Mouse (Mus musculus) myocyte (in vitro differentiated cells): ENCODE results near the gene Cd200r4. TPM values are rescaled to one million over a fixed set of nuclear protein-coding genes. Genes with fewer than 3 reads are reported as not detected.

ENCODE experiments used
- H3K27me3 ChIP-seq: one replicate; pipeline ENCODE4 v1.6.1; 2011; ENCODE audit not compliant: control insufficient read depth, insufficient read depth, insufficient read length
- H3K36me3 ChIP-seq: one replicate; pipeline ENCODE4 v1.6.1; 2011; ENCODE audit not compliant: control insufficient read depth, insufficient read depth
- H3K4me2 ChIP-seq: one replicate; pipeline ENCODE4 v1.6.1; 2011; ENCODE audit warnings: low read depth, control low read depth
- H3K4me3 ChIP-seq: one replicate; pipeline ENCODE4 v1.5.1; 2011; ENCODE audit warnings: mild to moderate bottlenecking, control low read depth, moderate library complexity
- H3K79me2 ChIP-seq: one replicate; pipeline ENCODE4 v1.6.1; 2011; ENCODE audit not compliant: control insufficient read depth, insufficient read depth
- H3ac ChIP-seq: one replicate; pipeline ENCODE4 v1.6.1; 2011; ENCODE audit not compliant: control insufficient read depth, insufficient read length
- CEBPB ChIP-seq: IDR thresholded peaks from 2 replicates; pipeline ENCODE4 v1.6.1; 2011; ENCODE audit warnings: mild to moderate bottlenecking, moderate library complexity; ENCODE audit not compliant: poor library complexity, insufficient read depth, severe bottlenecking
- E2F4 ChIP-seq: IDR thresholded peaks from one replicate; pipeline ENCODE4 v1.6.1; 2011; ENCODE audit warnings: mild to moderate bottlenecking, control low read depth, moderate library complexity; ENCODE audit not compliant: insufficient read depth
- MAX ChIP-seq: IDR thresholded peaks from one replicate; pipeline ENCODE4 v1.6.1; 2011; ENCODE audit warnings: low read depth, mild to moderate bottlenecking, control low read depth
- MYOD1 ChIP-seq, 3 experiments: IDR thresholded peaks; one replicate each; pipeline ENCODE4 v1.6.1; 2011; ENCODE audit warnings: control low read depth in 2 of 3, low read depth in 2 of 3, mild to moderate bottlenecking in 2 of 3, moderate library complexity in 1 of 3; ENCODE audit not compliant: insufficient read length in 2 of 3, control insufficient read depth in 1 of 3
- MYOG ChIP-seq, 3 experiments: IDR thresholded peaks; one replicate each; pipeline ENCODE4 v1.6.1; 2011; ENCODE audit warnings: control low read depth in 2 of 3, low read depth in 2 of 3, mild to moderate bottlenecking in 2 of 3; ENCODE audit not compliant: insufficient read length in 2 of 3, control insufficient read depth in 1 of 3, insufficient read depth in 1 of 3
- POLR2A ChIP-seq: IDR thresholded peaks from one replicate; pipeline ENCODE4 v1.6.1; 2011; ENCODE audit warnings: low read depth, mild to moderate bottlenecking, control low read depth, moderate library complexity; ENCODE audit not compliant: insufficient read length
- POLR2AphosphoS2 ChIP-seq: IDR thresholded peaks from one replicate; pipeline ENCODE4 v1.6.1; 2011; ENCODE audit warnings: low read depth, control low read depth; ENCODE audit not compliant: insufficient read length
- REST ChIP-seq: IDR thresholded peaks from one replicate; pipeline ENCODE4 v1.6.1; 2011; ENCODE audit warnings: mild to moderate bottlenecking, control low read depth, moderate library complexity; ENCODE audit not compliant: insufficient read depth, insufficient read length
- SRF ChIP-seq: IDR thresholded peaks from one replicate; pipeline ENCODE4 v1.6.1; 2011; ENCODE audit warnings: low read depth; ENCODE audit not compliant: control insufficient read depth, insufficient read length
- TCF12 ChIP-seq: IDR thresholded peaks from one replicate; pipeline ENCODE4 v1.6.1; 2011; ENCODE audit warnings: mild to moderate bottlenecking, control low read depth; ENCODE audit not compliant: poor library complexity, insufficient read depth, severe bottlenecking
- TCF3 ChIP-seq: IDR thresholded peaks from one replicate; pipeline ENCODE4 v1.6.1; 2011; ENCODE audit warnings: low read depth, control low read depth; ENCODE audit not compliant: insufficient read length
- USF1 ChIP-seq: IDR thresholded peaks from one replicate; pipeline ENCODE4 v1.6.1; 2011; ENCODE audit warnings: low read depth, mild to moderate bottlenecking, control low read depth, moderate library complexity
- polyA plus RNA-seq: library from polyadenylated mRNA; unstranded; fragments of >200 nt; fragmentation: generic; extraction: Trizol; gene quantifications from one replicate; pipeline ENCODE4 v1.2.1, GENCODE M21; 2012; ENCODE audit warnings: missing spikeins

Gene Cd200r4
- polyA plus RNA-seq, 1 experiment = 0.02 TPM

- Histone ChIP-seq H3K4me2 (no peak overlapping the region), H3K4me3 (no peak overlapping the region), H3ac (no peak overlapping the region), H3K36me3 (no peaks in the 10 kb centered on the region), H3K27me3 (no peaks in the 10 kb centered on the region), H3K79me2 (no peaks in the 10 kb centered on the region)
- TF ChIP-seq MYOD1 (IDR thresholded peaks at IDR 0.05; ENCODE audit: control insufficient read depth in 1 of 3, insufficient read length in 2 of 3, low read depth in 2 of 3) (no peak), E2F4 (no peak), MAX (no peak), POLR2AphosphoS2 (no peak), REST (no peak), CEBPB (no peak), MYOG (IDR thresholded peaks at IDR 0.05; ENCODE audit: control insufficient read depth in 1 of 3, insufficient read depth in 1 of 3, insufficient read length in 2 of 3, low read depth in 2 of 3) (no peak), POLR2A (no peak), USF1 (no peak)
These were observed 43.6 kb upstream of the Cd200r4 start for GRCm38 (mm10) chr16:44767967-44768366.

DNA sequence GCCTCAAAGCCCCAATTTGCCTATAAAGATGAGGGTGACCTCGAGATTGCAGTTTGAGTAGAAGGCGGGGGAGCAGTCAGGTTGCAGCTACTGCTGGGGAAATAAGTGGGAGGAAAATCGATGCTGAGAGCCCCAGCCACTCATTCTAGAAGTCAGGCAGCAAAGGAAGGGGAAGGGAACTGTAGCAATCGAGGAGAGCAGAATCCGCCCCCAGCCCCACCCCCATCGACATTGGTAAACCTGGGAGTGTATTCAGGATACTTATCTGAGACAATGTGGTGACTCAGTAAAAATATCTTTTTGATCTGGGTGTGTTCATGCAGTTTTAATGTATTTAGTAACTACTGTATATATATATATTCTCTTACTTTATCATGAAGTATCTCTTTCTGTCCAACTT, 39.0 kb upstream of the Cd200r4 start:
- Histone ChIP-seq H3K4me2 (no peak overlapping the region), H3K27me3 (no peaks in the 10 kb centered on the region), H3K36me3 (no peaks in the 10 kb centered on the region), H3ac (no peak overlapping the region), H3K4me3 (no peak overlapping the region), H3K79me2 (no peaks in the 10 kb centered on the region)
- TF ChIP-seq REST (no peak), MAX (no peak), SRF (no peak), TCF3 (no peak), TCF12 (no peak), POLR2A (no peak)

DNA sequence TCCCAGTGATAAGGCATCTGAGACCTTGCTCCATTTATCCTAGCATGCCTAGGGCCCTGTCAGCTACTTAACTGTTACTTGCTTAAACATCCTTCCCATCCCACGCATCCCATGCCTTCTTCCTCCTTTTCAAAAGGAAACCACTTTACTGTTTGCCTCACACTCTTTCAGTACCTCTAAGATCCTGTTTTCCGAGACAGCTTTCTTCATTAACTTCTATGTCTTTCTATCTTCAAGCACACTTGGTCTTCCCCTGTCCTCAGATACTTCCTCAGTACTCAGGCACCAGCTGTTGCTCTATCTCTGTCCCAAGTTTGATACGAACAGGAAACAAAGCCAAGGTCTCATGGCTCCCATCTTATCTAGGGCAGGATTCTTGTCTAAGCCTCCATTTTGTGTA, 37.9 kb upstream of the Cd200r4 start:
- Histone ChIP-seq H3K36me3 (no peaks in the 10 kb centered on the region), H3K79me2 (no peaks in the 10 kb centered on the region), H3K27me3 (no peaks in the 10 kb centered on the region), H3ac (no peak overlapping the region), H3K4me2 (no peak overlapping the region), H3K4me3 (no peak overlapping the region)
- TF ChIP-seq MAX (no peak), TCF12 (no peak), MYOD1 (IDR thresholded peaks at IDR 0.05; ENCODE audit: control insufficient read depth in 1 of 3, insufficient read length in 2 of 3, low read depth in 2 of 3) (no peak), USF1 (no peak)

- Histone ChIP-seq H3ac (no peak overlapping the region), H3K36me3 (no peaks in the 10 kb centered on the region), H3K27me3 (no peaks in the 10 kb centered on the region), H3K4me2 (no peak overlapping the region), H3K4me3 (no peak overlapping the region), H3K79me2 (no peaks in the 10 kb centered on the region)
- no peak for TF ChIP-seq CEBPB
- TF ChIP-seq MAX = no peak
- no peak for TF ChIP-seq TCF12
- TF ChIP-seq USF1 = no peak
- TF ChIP-seq E2F4 = no peak
- TF ChIP-seq SRF = no peak
- TF ChIP-seq TCF3 = no peak
- TF ChIP-seq POLR2A = no peak
- no peak for TF ChIP-seq POLR2AphosphoS2
- no peak for TF ChIP-seq MYOG (IDR thresholded peaks at IDR 0.05; ENCODE audit: control insufficient read depth in 1 of 3, insufficient read depth in 1 of 3, insufficient read length in 2 of 3, low read depth in 2 of 3)
These were observed 37.3 kb upstream of the Cd200r4 start for GRCm38 (mm10) chr16:44774201-44774600.

DNA sequence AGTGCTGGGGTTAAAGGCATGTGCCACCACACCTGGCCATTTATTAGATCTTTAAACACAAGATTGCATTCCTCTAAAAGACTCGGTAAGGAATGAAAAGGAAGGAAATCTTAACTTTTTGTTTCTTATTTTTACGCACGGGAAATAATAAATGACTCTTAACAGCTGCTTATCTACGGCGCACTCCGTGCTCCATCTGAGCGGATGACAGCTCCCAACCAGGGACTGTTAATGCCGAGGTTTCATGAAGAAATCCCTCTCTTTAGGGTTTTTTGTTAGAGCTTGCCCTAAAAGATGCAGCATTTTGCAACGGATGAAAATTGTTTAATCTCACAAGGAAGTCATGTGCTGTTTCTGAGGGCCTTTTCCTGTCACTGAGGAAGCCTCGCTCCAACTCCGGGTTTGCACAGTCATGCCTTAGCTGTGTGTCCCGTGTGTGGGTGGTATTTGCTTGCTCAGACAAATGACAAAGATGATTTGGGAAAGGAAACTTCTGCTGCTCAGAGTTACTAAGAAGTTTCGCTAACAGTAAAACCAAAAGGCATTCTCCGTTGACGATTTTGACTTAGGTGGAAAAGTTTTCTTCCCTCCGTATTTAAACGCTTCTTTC, 32.9 kb upstream of the Cd200r4 start:
- H3K4me2 ChIP-seq = no peak overlapping the region
- H3K79me2 ChIP-seq = no peaks in the 10 kb centered on the region
- no peak for TF ChIP-seq CEBPB
- TF ChIP-seq POLR2AphosphoS2 = no peak
- no peak for TF ChIP-seq USF1
- no peak for TF ChIP-seq TCF12
- no peak for TF ChIP-seq MYOG (IDR thresholded peaks at IDR 0.05; ENCODE audit: control insufficient read depth in 1 of 3, insufficient read depth in 1 of 3, insufficient read length in 2 of 3, low read depth in 2 of 3)
- TF ChIP-seq E2F4 = no peak
- no peak for TF ChIP-seq SRF
- no peak for TF ChIP-seq POLR2A
- TF ChIP-seq MAX = no peak
- no peak for TF ChIP-seq TCF3
- TF ChIP-seq REST = no peak
- no peak for TF ChIP-seq MYOD1 (IDR thresholded peaks at IDR 0.05; ENCODE audit: control insufficient read depth in 1 of 3, insufficient read length in 2 of 3, low read depth in 2 of 3)
- no peak overlapping the region for H3ac ChIP-seq
- no peaks in the 10 kb centered on the region for H3K36me3 ChIP-seq
- no peak overlapping the region for H3K4me3 ChIP-seq
- no peaks in the 10 kb centered on the region for H3K27me3 ChIP-seq
